Mouse (Mus musculus): ENCODE results near the gene Nol11.

GRCm38 (mm10) chr11:107190376-107190775 lies 1.2 kb upstream of the Nol11 start:
- no peak for TF ChIP-seq CTCF (IDR thresholded peaks at IDR 0.05)
- TF ChIP-seq EP300 (IDR thresholded peaks at IDR 0.05): no peak
